Mouse (Mus musculus): ENCODE data around the gene Zbtb12.

DNA sequence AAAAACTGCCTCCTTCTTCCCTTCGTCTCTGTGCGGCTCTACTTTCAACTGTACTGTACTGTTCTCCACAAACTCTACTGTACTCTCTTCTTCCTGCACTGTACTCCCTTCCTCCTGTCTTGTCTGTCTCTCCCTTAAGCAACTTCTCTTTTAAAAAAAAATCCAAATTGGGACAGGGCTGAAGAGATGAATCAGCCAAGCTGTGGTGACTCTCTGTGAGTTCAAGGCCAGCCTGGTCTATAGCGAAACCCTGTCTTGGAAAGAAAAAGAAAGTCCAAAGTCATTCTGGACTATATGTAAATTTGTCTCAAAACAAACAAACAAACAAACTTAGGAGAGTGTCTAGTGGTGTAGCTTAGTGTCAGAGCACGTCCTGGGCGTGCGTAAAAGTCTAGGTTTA is 5.0 kb upstream of the Zbtb12 start:
- TF ChIP-seq POLR2A (IDR thresholded peaks at IDR 0.05; ENCODE audit: extremely low read depth, insufficient read depth, low read length) = no peak
- TF ChIP-seq CTCF (IDR thresholded peaks at IDR 0.05; ENCODE audit: extremely low read depth, insufficient read depth, low read length) = no peak
